Mouse (Mus musculus) liver, postnatal 0 days (tissue): ENCODE data around the gene Rab40b. TPM values are rescaled to one million over a fixed set of nuclear protein-coding genes. Genes with fewer than 3 reads are reported as not detected.

ENCODE experiments used
- ATAC-seq: fragments of 200-750 bp; cut with Nextera tagmentation; 2 replicates; pipeline ENCODE4 v1.8.0; 2017; ENCODE audit warnings: mild to moderate bottlenecking, moderate library complexity
- DNase-seq: peaks from one replicate; pipeline ENCODE4 v3.0.0-alpha.2; 2016
- H3K27ac ChIP-seq: fragments of 300-500 bp; sonication (generic); 2 replicates; pipeline ENCODE4 v1.5.1; 2014; ENCODE audit warnings: antibody characterized with exemption, moderate library complexity, mild to moderate bottlenecking, low read depth
- H3K27me3 ChIP-seq: fragments of 300-500 bp; sonication (generic); 2 replicates; pipeline ENCODE4 v1.6.1; 2014; ENCODE audit warnings: low read length, control low read depth, mixed read lengths; ENCODE audit not compliant: insufficient read depth
- H3K36me3 ChIP-seq: fragments of 300-500 bp; sonication (generic); replicated peaks from 2 replicates; pipeline ENCODE4 v1.6.1; 2014; ENCODE audit warnings: mild to moderate bottlenecking, control low read depth, low read length, moderate library complexity, mixed read lengths; ENCODE audit not compliant: insufficient read depth
- H3K4me1 ChIP-seq: fragments of 300-500 bp; sonication (generic); 2 replicates; pipeline ENCODE4 v1.6.1; 2014; ENCODE audit warnings: antibody characterized with exemption, mild to moderate bottlenecking, control low read depth; ENCODE audit not compliant: insufficient read depth
- H3K4me2 ChIP-seq: fragments of 300-500 bp; sonication (generic); 2 replicates; pipeline ENCODE4 v1.6.1; 2014; ENCODE audit warnings: low read depth, mild to moderate bottlenecking, low read length, moderate library complexity, mixed read lengths
- H3K4me3 ChIP-seq: fragments of 300-500 bp; sonication (generic); 2 replicates; pipeline ENCODE4 v1.5.1; 2014; ENCODE audit warnings: low read depth, low read length
- H3K9ac ChIP-seq: fragments of 300-500 bp; sonication (generic); replicated peaks from 2 replicates; pipeline ENCODE4 v1.6.1; 2014; ENCODE audit warnings: mild to moderate bottlenecking, moderate library complexity
- H3K9me3 ChIP-seq: fragments of 300-500 bp; sonication (generic); 2 replicates; pipeline ENCODE4 v1.6.1; 2016; ENCODE audit warnings: mild to moderate bottlenecking, control low read depth, low read length, mixed read lengths
- CTCF ChIP-seq: sonication (generic); IDR thresholded peaks from 2 replicates; pipeline ENCODE4 v1.5.1; 2016; ENCODE audit warnings: antibody characterized with exemption, low read depth
- EP300 ChIP-seq: IDR thresholded peaks from 2 replicates; pipeline ENCODE4 v1.6.1; 2016; ENCODE audit warnings: antibody characterized with exemption, low read depth, mild to moderate bottlenecking
- WGBS: fragments of 180-500 bp; shearing (Covaris S2); extraction: QIAGEN DNeasy Blood & Tissue Kit; methylation state at CpG from one replicate; pipeline ENCODE4 v1.1.7; 2014; ENCODE audit not compliant: insufficient replicate concordance; 5-methylcytosine and 5-hydroxymethylcytosine counted together
- polyA plus RNA-seq: library from polyadenylated mRNA; unstranded; fragments of >200 nt; fragmentation: Nextera tagmentation; extraction: Ambion mirVana; gene quantifications from 2 replicates; pipeline ENCODE4 v1.2.1, GENCODE M21; 2015

Gene Rab40b
- polyA plus RNA-seq, 1 experiment from 2014 or later, result 0.58 TPM

GRCm38 (mm10) chr11:121370337-121370994 is 17.6 kb downstream of the Rab40b start:
- TF ChIP-seq CTCF (no peak), EP300 (no peak)
- no peaks in the 10 kb centered on the region for H3K4me1 ChIP-seq

GRCm38 (mm10) chr11:121369622-121370021 is 18.4 kb downstream of the Rab40b start:
- 55% methylated on average over 6 of the region's 6 CpGs for WGBS
- H3K4me3 ChIP-seq, result no peak overlapping the region
- TF ChIP-seq CTCF (peak; percentile 76), EP300 (no peak)
- H3K4me1 ChIP-seq, result no peaks in the 10 kb centered on the region
- DNase-seq (peak; percentile 72), ATAC-seq (no peak)
- no peak overlapping the region for H3K27ac ChIP-seq
- H3K9ac ChIP-seq, result no peak overlapping the region
- H3K36me3 ChIP-seq, result no peaks in the 10 kb centered on the region
- no peaks in the 10 kb centered on the region for H3K9me3 ChIP-seq
- no peak overlapping the region for H3K4me2 ChIP-seq
- no peaks in the 10 kb centered on the region for H3K27me3 ChIP-seq

More at GRCm38 (mm10) chr11:121370337-121370994, 17.6 kb downstream of the Rab40b start:
- no peak overlapping the region for H3K9ac ChIP-seq
- no peaks in the 10 kb centered on the region for H3K36me3 ChIP-seq
- H3K4me2 ChIP-seq, result no peak overlapping the region
- no peak for ATAC-seq
- H3K4me3 ChIP-seq, result no peak overlapping the region
- DNase-seq, result no peak
- no peaks in the 10 kb centered on the region for H3K27me3 ChIP-seq
- H3K27ac ChIP-seq, result no peak overlapping the region
- WGBS, result 66% methylated on average over 6 of the region's 6 CpGs
- H3K9me3 ChIP-seq, result no peaks in the 10 kb centered on the region

GRCm38 (mm10) chr11:121368731-121369130 is 19.3 kb downstream of the Rab40b start:
- peak; percentile 33; the same call in 1 of the 2 replicates for ATAC-seq
- no peaks in the 10 kb centered on the region for H3K27me3 ChIP-seq
- no peak overlapping the region for H3K4me3 ChIP-seq
- no peak for TF ChIP-seq CTCF
- no peak for TF ChIP-seq EP300
- H3K36me3 ChIP-seq, result no peaks in the 10 kb centered on the region
- WGBS, result 34% methylated on average over 1 of the region's 1 CpGs
- no peaks in the 10 kb centered on the region for H3K9me3 ChIP-seq
- H3K9ac ChIP-seq, result no peak overlapping the region
- H3K4me1 ChIP-seq, result no peaks in the 10 kb centered on the region
- H3K4me2 ChIP-seq, result no peak overlapping the region
- DNase-seq, result no peak
- no peak overlapping the region for H3K27ac ChIP-seq

DNA sequence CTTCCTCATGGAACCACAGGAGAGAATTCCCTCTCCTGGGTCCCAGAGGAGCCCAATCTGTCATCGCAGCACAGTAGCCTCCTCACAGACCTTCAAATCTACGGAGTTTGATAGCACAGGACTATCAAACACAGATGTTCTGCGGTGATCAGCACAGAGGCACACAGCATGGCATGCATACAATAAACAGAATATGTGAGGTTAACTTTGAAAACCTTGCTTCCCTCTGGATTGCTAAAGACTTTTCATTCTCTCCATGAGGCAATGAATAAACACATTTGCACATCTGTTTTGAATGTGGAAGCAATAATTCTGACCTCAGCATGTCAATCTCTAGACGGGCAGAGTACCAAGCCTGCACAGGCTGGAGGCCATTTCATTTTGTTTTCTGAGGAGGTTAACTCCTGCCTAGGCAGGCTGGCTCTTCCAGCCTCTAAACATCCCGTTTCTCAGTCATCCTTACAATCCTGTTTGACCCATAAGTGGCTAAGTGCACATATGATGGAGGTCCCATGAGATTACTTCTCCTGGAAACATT is 20.8 kb downstream of the Rab40b start:
- Histone ChIP-seq H3K36me3 (no peaks in the 10 kb centered on the region), H3K4me1 (no peaks in the 10 kb centered on the region), H3K9me3 (no peaks in the 10 kb centered on the region), H3K4me3 (no peak overlapping the region), H3K27me3 (no peaks in the 10 kb centered on the region), H3K9ac (no peak overlapping the region), H3K27ac (no peak overlapping the region), H3K4me2 (no peak overlapping the region)
- 62% methylated on average over 5 of the region's 5 CpGs for whole genome bisulfite sequencing
- no peak for ATAC-seq
- TF ChIP-seq CTCF (no peak), EP300 (no peak)
- DNase-seq, result no peak

DNA sequence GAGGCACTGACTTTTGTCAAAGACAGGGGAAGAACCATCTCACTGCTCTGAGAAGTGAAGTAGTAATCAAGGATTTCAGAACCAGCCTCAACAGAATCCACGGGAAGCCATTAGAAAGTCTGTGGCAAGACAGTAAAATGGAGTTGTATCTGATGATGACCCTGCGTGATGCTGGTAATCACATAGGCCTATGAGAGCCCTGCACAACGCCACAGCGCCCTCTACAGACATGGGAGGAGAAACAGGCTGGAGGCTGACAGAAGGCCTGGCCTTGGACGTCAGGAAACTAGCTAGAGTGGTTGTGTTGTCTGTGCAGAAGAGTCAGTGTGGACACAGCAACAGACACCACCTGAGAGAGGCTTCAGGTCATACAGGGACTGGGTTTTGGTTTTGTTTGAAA is 25.8 kb downstream of the Rab40b start:
- Histone ChIP-seq H3K36me3 (no peaks in the 10 kb centered on the region), H3K4me2 (no peak overlapping the region), H3K9ac (no peak overlapping the region), H3K9me3 (no peaks in the 10 kb centered on the region), H3K4me3 (no peak overlapping the region), H3K27me3 (no peaks in the 10 kb centered on the region), H3K27ac (no peak overlapping the region), H3K4me1 (no peaks in the 10 kb centered on the region)
- no peak for TF ChIP-seq EP300
- peak; percentile 76 for TF ChIP-seq CTCF
- 26% methylated on average over 5 of the region's 5 CpGs for WGBS
- peak; percentile 63 for DNase-seq
- ATAC-seq, result peak; percentile 56; the same call in 1 of the 2 replicates

- ATAC-seq (peak; percentile 99), DNase-seq (peak; percentile 99)
- Histone ChIP-seq H3K27ac (peak within 1 kb of the TSS; percentile 95), H3K4me2 (peak within 1 kb of the TSS; percentile 81), H3K36me3 (peaks cover 5% of the 10 kb centered on the region; the same call in 1 of the 2 replicates), H3K27me3 (no peaks in the 10 kb centered on the region), H3K9ac (peak within 1 kb of the TSS; percentile 99), H3K4me3 (peak within 1 kb of the TSS; percentile 98), H3K4me1 (peaks cover 24% of the 10 kb centered on the region), H3K9me3 (no peaks in the 10 kb centered on the region)
- WGBS, result 4% methylated on average over 64 of the region's 69 CpGs
- TF ChIP-seq EP300, result no peak; the same call in 1 of the 2 replicates
- no peak for TF ChIP-seq CTCF
Observed at GRCm38 (mm10) chr11:121354091-121354707, 33.9 kb downstream of the Rab40b start, which contains the start of gene Wdr45b. TSS of gene Wdr45b (minus strand) at chr11:121354445.
